Mouse (Mus musculus): ENCODE results near the gene Mcfd2. TPM values are rescaled to one million over a fixed set of nuclear protein-coding genes. Genes with fewer than 3 reads are reported as not detected.
A peak's percentile ranks its signal among the peaks of the same experiment; 100 is the strongest.

Gene Mcfd2
- polyA plus RNA-seq, 1 experiment from 2014 or later: 46.9 TPM

DNA sequence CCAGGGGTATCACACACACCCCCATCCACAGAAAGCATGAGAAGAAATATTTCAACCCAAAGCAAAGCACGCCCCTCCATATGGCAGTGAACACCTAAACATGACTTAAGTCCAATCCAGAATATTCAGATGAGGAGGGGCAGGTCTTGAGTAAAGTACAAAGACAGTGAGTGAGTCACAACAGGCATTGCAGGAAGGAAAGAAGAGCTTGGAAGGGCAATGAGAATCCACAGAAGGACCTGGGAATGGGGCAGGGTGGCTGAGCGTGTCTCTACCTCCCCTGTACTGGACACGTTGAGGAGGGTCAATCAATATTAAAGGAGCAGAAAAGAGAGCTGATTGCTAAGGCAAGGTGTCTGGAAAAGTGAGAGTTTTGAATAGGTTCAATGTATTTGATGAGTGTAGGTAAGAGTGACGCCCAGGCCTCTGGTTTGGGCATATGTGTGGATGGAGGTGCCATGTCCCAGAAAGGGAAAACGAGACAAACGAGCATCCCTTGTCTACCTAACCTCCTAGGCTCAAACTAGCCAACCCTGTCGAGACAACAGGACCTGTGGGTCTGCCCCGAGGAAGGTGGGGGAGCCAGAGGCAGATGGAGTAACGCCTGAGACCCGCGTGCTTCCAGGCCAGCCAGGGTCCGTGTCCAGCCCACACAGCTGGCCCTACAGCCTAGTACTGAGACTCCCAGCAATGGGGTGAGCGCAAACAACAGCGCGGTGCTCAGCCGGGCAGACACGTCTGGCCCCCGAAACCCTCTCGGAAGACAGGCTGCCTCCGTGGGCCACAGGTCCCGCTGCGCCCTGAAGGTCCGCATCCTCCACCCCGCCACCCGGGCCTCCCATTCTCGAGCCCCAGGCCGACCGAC is 576 bp downstream of the Mcfd2 start:
- Histone ChIP-seq H3K27me3 (no peaks in the 10 kb centered on the region), H3K4me2 (peak overlapping the region; percentile 66), H3K9ac (peak overlapping the region; percentile 95), H3K9me3 (no peaks in the 10 kb centered on the region), H3K27ac (replicated peaks) (peak overlapping the region; percentile 83), H3K4me1 (replicated peaks) (peaks cover 14% of the 10 kb centered on the region), H3K36me3 (peaks cover 23% of the 10 kb centered on the region), H3K4me3 (peak overlapping the region; percentile 89)
- WGBS: 6% methylated on average over 28 of the region's 28 CpGs
- peak; percentile 75 for ATAC-seq (ENCODE audit: low FRiP score, low read depth)

GRCm38 (mm10) chr17:87264054-87264830 is 1.5 kb downstream of the Mcfd2 start:
- peaks cover 14% of the 10 kb centered on the region for H3K4me1 ChIP-seq (replicated peaks)
- peak overlapping the region; percentile 66 for H3K4me2 ChIP-seq
- peak overlapping the region; percentile 89 for H3K4me3 ChIP-seq
- WGBS: 94% methylated on average over 11 of the region's 11 CpGs
- H3K9me3 ChIP-seq: no peaks in the 10 kb centered on the region
- peak overlapping the region; percentile 95; the same call in 1 of the 2 replicates for H3K9ac ChIP-seq
- ATAC-seq (ENCODE audit: low FRiP score, low read depth): no peak
- H3K36me3 ChIP-seq: peaks cover 30% of the 10 kb centered on the region
- no peaks in the 10 kb centered on the region for H3K27me3 ChIP-seq
- H3K27ac ChIP-seq (replicated peaks): no peak overlapping the region

DNA sequence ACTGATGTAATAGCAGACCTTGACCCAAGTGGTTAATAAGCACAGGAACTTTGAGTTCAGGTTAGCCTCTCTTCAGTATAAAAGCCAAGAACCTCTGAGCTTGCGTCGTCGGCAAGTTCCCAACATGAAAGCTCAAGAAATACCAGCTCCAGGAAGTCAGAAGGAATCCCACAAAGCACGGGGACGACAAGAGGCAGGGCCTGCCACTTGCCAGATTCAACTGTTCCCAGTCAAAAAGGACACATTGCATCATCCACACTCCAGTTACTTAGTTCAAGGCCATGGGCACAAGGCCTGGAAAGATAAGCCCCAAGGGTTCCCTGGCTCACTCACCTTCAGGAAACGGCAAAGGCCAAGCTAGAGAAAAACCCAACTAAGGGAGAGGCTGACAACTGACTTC is 2.3 kb downstream of the Mcfd2 start:
- H3K4me1 ChIP-seq (replicated peaks): peaks cover 14% of the 10 kb centered on the region
- H3K9ac ChIP-seq: no peak overlapping the region
- H3K4me2 ChIP-seq: no peak overlapping the region
- no peak for ATAC-seq (ENCODE audit: low FRiP score, low read depth)
- 94% methylated on average over 6 of the region's 6 CpGs for WGBS
- H3K4me3 ChIP-seq: no peak overlapping the region
- no peaks in the 10 kb centered on the region for H3K27me3 ChIP-seq
- peaks cover 30% of the 10 kb centered on the region for H3K36me3 ChIP-seq
- H3K9me3 ChIP-seq: no peaks in the 10 kb centered on the region
- no peak overlapping the region for H3K27ac ChIP-seq (replicated peaks)

- Histone ChIP-seq H3K4me1 (replicated peaks) (no peaks in the 10 kb centered on the region), H3K9me3 (no peaks in the 10 kb centered on the region), H3K36me3 (peaks cover 50% of the 10 kb centered on the region), H3K4me2 (no peak overlapping the region), H3K27me3 (no peaks in the 10 kb centered on the region), H3K27ac (replicated peaks) (no peak overlapping the region), H3K4me3 (no peak overlapping the region), H3K9ac (no peak overlapping the region)
- no peak for ATAC-seq (ENCODE audit: low FRiP score, low read depth)
- WGBS: 69% methylated on average over 16 of the region's 16 CpGs
Measured at GRCm38 (mm10) chr17:87255672-87256071, 10.1 kb downstream of the Mcfd2 start.

DNA sequence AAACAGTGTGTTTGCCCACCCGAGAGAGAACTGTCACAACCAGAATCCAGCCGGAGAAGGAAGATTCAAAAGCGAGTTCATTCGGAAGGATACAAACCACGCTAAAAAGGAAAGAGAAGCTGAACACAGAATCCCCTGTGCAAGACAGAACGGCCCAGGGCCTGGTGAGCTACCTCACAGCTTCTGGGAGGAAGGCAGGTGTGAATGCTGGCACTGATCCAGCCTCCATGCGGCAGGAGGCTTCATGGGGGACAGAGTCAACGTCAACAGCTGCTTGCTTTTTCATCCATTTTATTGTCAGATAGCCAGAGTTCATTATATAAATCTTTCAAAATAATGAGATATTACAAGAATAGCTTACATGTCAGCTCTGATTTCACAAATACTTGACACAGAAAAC is 11.4 kb downstream of the Mcfd2 start:
- Histone ChIP-seq H3K27ac (replicated peaks) (no peak overlapping the region), H3K27me3 (no peaks in the 10 kb centered on the region), H3K9ac (no peak overlapping the region), H3K4me3 (no peak overlapping the region), H3K4me2 (no peak overlapping the region), H3K36me3 (peaks cover 38% of the 10 kb centered on the region), H3K9me3 (no peaks in the 10 kb centered on the region), H3K4me1 (replicated peaks) (no peaks in the 10 kb centered on the region)
- no peak for ATAC-seq (ENCODE audit: low FRiP score, low read depth)
- 75% methylated on average over 8 of the region's 8 CpGs for WGBS

- Histone ChIP-seq H3K4me2 (no peak overlapping the region), H3K4me3 (no peak overlapping the region), H3K36me3 (no peaks in the 10 kb centered on the region), H3K9me3 (peaks cover 8% of the 10 kb centered on the region; the same call in 1 of the 2 replicates), H3K27me3 (no peaks in the 10 kb centered on the region), H3K27ac (replicated peaks) (no peak overlapping the region), H3K9ac (no peak overlapping the region), H3K4me1 (replicated peaks) (no peaks in the 10 kb centered on the region)
- no peak for ATAC-seq (ENCODE audit: low FRiP score, low read depth)
- 67% methylated on average over 9 of the region's 9 CpGs for WGBS
Measured at GRCm38 (mm10) chr17:87246103-87246502, 19.6 kb downstream of the Mcfd2 start.

DNA sequence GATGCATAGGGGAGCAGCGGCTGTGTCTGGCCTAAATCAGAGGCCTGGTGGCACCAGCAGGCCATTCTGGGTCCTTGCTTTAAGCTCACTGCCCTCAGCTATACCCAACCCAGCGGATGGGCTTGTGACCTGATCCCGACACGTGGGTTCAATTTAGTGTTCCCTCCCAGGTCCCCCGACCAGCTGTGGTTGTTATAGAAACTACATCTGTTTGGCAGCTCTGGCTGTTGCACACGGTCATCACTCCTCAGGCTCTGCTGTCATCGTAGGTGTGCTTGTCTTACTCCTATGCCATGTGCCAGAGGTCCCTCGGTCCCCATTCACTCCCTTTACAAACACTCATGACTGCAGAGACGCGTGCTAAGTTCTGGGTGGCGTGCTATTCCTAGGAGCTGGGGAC is 27.9 kb downstream of the Mcfd2 start:
- Histone ChIP-seq H3K9me3 (peaks cover 8% of the 10 kb centered on the region; the same call in 1 of the 2 replicates), H3K27ac (replicated peaks) (no peak overlapping the region), H3K27me3 (no peaks in the 10 kb centered on the region), H3K4me1 (replicated peaks) (peaks cover 15% of the 10 kb centered on the region), H3K36me3 (no peaks in the 10 kb centered on the region), H3K4me3 (no peak overlapping the region), H3K4me2 (no peak overlapping the region), H3K9ac (no peak overlapping the region)
- ATAC-seq (ENCODE audit: low FRiP score, low read depth): no peak
- 81% methylated on average over 11 of the region's 11 CpGs for WGBS

DNA sequence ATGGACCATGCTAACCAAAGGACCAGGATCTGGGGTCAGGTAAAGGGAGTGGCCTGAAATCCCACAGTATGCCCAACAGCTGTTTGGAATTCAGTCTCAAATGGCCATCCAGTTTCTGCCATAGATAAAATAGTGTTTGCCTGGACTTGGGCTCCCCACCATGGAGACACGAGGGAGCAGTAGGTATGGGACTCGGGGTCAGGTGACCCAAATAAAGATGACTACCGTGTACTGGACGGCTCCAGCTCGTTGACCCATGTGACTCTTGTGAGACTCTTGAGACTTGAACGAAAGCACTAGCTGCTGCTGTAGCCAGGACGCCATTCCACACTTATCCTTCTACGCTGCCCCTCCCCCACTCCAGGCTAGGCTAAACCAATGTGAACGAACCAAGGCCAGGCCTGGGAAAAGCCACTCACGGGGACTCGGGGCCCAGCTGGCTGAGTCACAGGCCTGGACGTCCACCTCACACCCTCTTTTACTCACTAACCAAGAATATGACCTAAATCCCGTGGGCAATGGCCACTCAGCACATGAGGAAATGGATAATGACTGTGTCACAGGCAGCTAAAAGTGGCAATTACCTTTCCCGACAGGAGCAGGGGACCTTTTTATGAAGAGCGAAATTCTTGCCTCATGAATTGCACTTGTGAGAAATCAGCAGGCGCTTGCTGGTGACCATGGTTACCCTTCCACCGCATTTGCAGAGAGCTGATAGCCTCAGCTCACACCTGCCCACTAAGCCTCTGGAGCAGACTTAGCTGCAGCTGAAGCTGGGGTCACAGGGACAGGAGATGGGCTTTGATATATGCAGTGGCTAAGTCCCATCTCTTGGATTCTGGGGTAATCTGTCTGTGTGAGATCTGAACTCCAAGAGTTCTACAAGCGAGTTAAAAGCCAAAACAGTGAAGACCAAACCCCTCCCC is 28.7 kb downstream of the Mcfd2 start:
- WGBS: 54% methylated on average over 18 of the region's 18 CpGs
- H3K9ac ChIP-seq: no peak overlapping the region

GRCm38 (mm10) chr17:87235019-87235418 is 30.7 kb downstream of the Mcfd2 start:
- Histone ChIP-seq H3K27ac (replicated peaks) (no peak overlapping the region), H3K36me3 (no peaks in the 10 kb centered on the region), H3K4me3 (no peak overlapping the region), H3K27me3 (no peaks in the 10 kb centered on the region), H3K4me2 (no peak overlapping the region), H3K4me1 (replicated peaks) (peaks cover 15% of the 10 kb centered on the region), H3K9ac (no peak overlapping the region), H3K9me3 (no peaks in the 10 kb centered on the region)
- WGBS: 93% methylated on average over 6 of the region's 6 CpGs
- ATAC-seq (ENCODE audit: low FRiP score, low read depth): no peak

More for the DNA sequence above, 28.7 kb downstream of the Mcfd2 start:
- Histone ChIP-seq H3K27me3 (no peaks in the 10 kb centered on the region), H3K36me3 (no peaks in the 10 kb centered on the region), H3K27ac (replicated peaks) (0 out of 2 replicates have a peak overlapping the region, but pooled peaks have one; percentile 53), H3K4me1 (replicated peaks) (peaks cover 15% of the 10 kb centered on the region), H3K9me3 (0 out of 2 replicates have a peak, but pooled peaks cover 3% of the 10 kb centered on the region), H3K4me3 (no peak overlapping the region), H3K4me2 (no peak overlapping the region)
- no peak for ATAC-seq (ENCODE audit: low FRiP score, low read depth)

DNA sequence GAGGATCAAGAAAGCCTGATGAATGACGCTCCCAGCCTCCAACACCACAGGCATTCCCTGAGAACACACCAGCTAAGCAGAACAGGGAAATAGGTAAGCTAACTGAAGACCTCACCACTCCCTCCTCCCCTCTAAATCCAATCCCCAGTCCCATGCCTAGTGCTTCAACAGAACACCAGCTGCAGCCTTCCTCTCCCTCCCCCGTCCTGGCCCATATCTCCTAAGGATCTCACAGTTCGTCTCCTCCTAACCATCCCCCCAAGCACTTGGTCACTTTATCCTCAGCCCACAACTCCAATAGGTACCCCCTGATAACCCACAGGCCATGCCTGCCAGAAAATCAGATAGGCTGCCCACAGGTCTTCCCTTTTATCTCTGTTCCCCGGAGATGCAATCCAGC is 37.9 kb downstream of the Mcfd2 start:
- Histone ChIP-seq H3K4me3 (no peak overlapping the region), H3K9me3 (no peaks in the 10 kb centered on the region), H3K4me1 (replicated peaks) (no peaks in the 10 kb centered on the region), H3K27ac (replicated peaks) (no peak overlapping the region), H3K4me2 (no peak overlapping the region), H3K36me3 (no peaks in the 10 kb centered on the region), H3K9ac (no peak overlapping the region), H3K27me3 (no peaks in the 10 kb centered on the region)
- WGBS: 86% methylated on average over 4 of the region's 4 CpGs
- no peak for ATAC-seq (ENCODE audit: low FRiP score, low read depth)

DNA sequence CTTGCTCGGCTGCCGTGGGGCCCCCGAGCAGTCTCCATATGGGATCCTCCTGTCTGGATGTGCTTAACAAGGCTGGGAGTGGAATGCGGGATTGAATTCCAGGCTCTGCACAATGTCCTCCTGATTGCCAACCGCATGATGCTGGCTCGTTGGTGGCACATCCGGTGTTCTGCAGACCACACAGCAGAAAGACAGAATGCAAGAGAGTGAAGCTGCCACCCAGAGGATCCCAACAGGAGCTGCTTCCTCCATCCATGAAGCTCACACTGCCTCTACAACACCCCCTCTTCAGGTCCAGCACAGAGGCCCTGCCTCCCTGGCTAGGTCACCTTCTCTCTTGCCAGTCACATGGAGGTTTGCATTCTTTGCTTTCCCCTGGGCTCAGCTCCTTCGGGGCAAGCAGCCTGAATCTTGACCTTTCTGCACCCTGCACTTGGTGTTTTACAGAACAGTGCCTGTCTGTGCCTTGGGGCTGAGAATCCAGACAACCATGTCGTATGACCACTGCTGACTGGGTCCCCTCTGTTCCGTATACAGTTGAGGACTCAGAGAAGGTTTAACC is 39.6 kb downstream of the Mcfd2 start:
- H3K9ac ChIP-seq: no peak overlapping the region
- no peak overlapping the region for H3K27ac ChIP-seq (replicated peaks)
- no peak overlapping the region for H3K4me2 ChIP-seq
- no peaks in the 10 kb centered on the region for H3K4me1 ChIP-seq (replicated peaks)
- 73% methylated on average over 10 of the region's 10 CpGs for WGBS
- no peak overlapping the region for H3K4me3 ChIP-seq
- no peaks in the 10 kb centered on the region for H3K27me3 ChIP-seq
- no peaks in the 10 kb centered on the region for H3K36me3 ChIP-seq
- no peaks in the 10 kb centered on the region for H3K9me3 ChIP-seq
- ATAC-seq (ENCODE audit: low FRiP score, low read depth): no peak
